Mouse (Mus musculus) colon, adult 2 months (tissue): Measurements from ENCODE around the gene Armc5. TPM values are rescaled to one million over a fixed set of nuclear protein-coding genes. Genes with fewer than 3 reads are reported as not detected.

Experiments used
- polyA plus RNA-seq: library from polyadenylated mRNA; depleted of rRNA; stranded (reverse); fragments of >200 nt; gene quantifications from 2 replicates; pipeline ENCODE4 v1.2.3, GENCODE M21; 2012; rRNA removed

Armc5 gene
- polyA plus RNA-seq = 39.7 and 47.0 TPM in 2 replicates

DNA sequence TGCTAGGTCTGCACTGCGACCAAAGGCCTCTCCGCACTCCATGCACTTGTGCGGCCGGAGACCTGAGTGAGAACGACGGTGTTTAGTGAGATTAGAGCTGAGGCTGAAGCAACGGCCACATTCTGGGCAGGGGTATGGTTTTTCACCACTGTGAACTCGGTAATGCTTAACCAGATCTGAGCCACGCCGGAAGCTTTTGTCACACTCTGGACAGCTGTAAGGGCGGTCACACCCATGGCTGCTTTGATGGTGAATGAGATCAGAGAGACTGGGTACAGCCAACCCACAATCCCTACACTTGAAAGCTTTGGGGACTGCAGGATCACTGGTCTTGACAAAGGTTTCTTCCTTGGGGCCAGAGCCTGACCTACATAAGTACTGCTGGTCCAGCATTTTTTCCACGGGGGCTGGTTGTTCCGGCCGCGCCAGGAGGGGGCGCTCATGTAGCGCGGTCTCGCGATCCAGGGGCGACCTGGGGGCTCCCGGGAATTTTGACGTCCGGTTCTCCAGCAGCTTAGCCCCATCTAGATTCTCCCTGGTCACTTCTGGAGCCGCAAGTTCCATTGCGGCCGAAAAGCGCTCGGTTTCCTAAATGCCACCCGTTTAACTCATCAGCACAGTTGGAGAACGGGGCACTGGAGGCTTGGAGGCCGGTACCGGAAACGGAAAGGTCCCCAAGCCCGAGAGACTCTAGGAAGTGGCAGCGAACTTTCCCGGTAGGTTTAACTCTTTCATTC lies at the start of gene Armc5:
Gene Armc5, plus strand, starts transcription at position 487 of the 737 bp plus-strand sequence.

DNA sequence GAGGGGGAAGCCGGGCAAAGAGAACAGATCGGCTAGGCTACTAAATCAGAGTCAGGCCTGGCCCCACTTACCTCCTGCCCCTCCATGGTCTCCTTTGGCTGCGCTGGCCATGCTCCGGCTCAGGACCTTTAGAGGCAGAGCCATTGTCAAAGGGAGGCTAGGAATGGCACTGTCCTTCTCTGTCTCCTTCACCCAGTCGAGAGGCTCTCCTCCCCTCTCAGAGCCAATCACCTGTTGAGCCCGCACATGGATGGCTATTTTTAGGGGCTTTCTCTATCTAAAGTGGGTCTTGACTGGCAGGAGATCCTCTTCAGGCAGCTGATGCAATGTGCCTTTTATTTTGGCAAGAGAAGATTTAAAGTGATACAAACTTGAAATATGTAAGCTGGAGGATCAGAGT lies 31.0 kb upstream of the Armc5 start, which contains the start of gene Cox6a2:
Gene Cox6a2, minus strand, starts transcription at position 236 of the 400 bp plus-strand sequence.

DNA sequence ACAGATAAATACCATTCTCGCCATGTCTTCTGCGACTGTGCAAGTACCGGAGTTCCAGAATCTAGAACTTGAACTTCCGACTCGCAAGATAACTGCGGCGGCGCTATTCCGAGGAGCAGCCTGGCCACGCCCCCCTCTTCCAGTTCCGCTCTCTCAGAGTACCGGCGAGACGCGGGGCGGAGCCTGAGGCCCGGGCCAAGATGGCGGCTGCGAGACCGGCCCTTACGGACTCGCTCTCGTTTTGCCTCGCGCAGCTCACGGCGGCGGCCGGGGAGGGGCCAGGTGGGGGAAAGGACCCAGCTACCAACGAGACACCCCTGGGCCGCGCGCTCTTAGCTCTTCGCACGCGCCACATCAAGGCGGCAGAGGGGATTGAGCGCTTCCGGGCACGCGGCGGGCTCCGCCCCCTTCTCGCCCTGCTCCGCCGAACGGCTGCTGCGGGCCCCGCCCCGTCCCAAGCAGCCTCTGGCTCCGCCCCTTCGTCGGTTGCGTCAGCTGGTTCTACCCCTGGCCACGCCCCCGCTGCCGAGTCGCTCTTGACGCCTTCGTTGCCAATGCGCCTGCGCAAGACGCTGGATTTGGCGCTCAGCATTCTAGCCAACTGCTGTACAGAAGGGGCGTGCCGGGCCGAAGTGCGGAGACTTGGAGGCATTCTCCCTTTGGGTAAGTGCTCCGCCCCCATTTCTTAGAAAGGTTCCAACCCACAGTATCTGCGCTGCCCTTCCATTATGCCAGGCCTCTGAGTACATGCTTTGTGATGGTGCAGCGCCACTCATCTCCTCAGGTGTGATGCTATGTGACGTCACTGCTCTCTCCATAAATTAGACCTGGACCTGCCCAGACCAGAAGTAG lies 1.0 kb downstream of the Armc5 start, which contains the start of gene 9130023H24Rik:
Gene 9130023H24Rik, minus strand, starts transcription at position 105 of the 852 bp plus-strand sequence.

DNA sequence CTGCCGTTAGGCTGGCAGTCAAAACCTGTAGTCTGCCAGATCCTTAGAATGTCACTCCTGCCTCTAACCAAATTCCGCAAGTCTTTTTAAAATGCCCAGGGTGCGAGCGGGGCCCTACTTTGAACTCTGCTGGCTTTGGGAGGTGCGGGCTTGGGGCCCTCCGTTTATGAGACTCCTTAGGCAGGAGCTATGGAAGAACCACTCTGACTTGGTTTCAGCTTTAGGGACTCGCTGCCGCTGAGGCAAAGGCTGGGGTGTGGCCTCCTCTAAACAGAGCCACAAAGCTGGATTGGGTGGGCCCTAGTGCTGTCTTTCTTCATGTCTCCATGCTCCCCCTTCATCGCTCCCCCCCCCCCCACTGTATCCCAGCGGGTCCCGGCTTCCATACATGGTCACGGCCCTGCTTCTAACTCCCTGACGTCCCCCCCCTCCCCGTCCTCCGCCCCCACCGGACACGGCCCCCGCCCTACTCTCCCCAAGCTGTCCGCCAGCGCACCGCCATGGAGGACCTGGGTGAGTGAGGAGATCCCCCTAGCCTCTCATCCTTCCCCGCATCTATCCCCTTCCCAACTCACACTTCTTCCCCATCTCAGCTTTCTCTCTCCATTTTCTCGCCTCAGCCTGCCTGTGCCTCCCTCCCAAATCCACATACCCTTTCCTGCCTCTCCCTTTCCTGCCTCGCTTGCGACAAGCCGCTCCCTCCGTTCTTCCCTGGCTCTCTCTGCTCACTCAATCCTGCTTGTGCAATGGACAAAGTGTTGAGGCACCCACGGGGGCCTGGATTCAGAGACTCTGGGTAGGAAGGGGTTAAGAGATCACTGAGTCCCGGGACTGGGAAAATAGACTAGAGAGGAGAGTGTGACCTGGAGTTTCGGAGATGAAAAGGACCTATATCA lies 9.6 kb downstream of the Armc5 start, which contains the start of gene Tgfb1i1:
Gene Tgfb1i1, plus strand, starts transcription at position 317 of the 896 bp plus-strand sequence.

DNA sequence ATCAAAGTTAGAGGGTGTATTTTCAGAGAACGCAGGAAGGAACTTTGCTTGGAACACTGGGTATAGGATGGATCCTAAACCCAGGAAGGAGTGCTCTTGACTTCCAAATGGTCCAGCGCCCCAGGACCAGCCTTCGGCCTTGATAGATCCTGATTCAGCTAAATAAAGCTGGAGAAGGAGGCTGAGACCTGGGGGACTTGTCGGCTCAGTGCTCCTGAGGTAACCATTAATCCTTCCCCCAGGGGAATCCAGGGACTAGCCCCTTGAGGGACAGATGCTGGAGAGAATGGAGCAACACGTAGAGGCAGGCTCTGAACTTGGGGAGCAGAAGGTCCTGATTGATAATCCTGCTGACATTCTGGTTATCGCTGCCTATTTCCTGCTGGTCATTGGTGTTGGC lies 28.3 kb downstream of the Armc5 start, which contains the start of gene Slc5a2:
Gene Slc5a2, plus strand, starts transcription at position 247 of the 400 bp plus-strand sequence.

Other genes with a start within 250 kb of the Armc5 start
- gene Pycard, start 243.5 kb upstream of the Armc5 start, polyA plus RNA-seq = 407 and 442 TPM in 2 replicates
- gene Trim72, start 233.4 kb upstream of the Armc5 start, polyA plus RNA-seq = 18.5 and 21.0 TPM in 2 replicates
- 4.3 and 4.7 TPM in 2 replicates for gene Itgam, start 174.7 kb upstream of the Armc5 start, polyA plus RNA-seq
- 0.10 TPM in 1 of 2 replicates, not detected in the other for gene Gm49368, start 174.7 kb upstream of the Armc5 start, polyA plus RNA-seq
- 3.5 and 3.6 TPM in 2 replicates for gene Itgax, start 107.8 kb upstream of the Armc5 start, polyA plus RNA-seq
- 0.09 and 0.17 TPM in 2 replicates for gene Itgad, start 83.0 kb upstream of the Armc5 start, polyA plus RNA-seq
- gene Cox6a2, start 31.0 kb upstream of the Armc5 start, polyA plus RNA-seq = 0.26 and 1.3 TPM in 2 replicates
- gene 9130023H24Rik, start 689 bp downstream of the Armc5 start, polyA plus RNA-seq = 1.8 and 2.3 TPM in 2 replicates
- 111 and 118 TPM in 2 replicates for gene Tgfb1i1, start 9.5 kb downstream of the Armc5 start, polyA plus RNA-seq
- not detected in 2 replicates for gene Slc5a2, start 28.3 kb downstream of the Armc5 start, polyA plus RNA-seq
- gene BC017158, start 60.8 kb downstream of the Armc5 start, polyA plus RNA-seq = 64.8 and 70.8 TPM in 2 replicates
- gene Rgs10, start 181.4 kb downstream of the Armc5 start, polyA plus RNA-seq = 18.0 and 19.7 TPM in 2 replicates
- 13.0 and 18.5 TPM in 2 replicates for gene Tial1, start 224.4 kb downstream of the Armc5 start, polyA plus RNA-seq